Comparison of ENCODE assay signal across 8 mouse cellular contexts in the genomic region with DNA sequence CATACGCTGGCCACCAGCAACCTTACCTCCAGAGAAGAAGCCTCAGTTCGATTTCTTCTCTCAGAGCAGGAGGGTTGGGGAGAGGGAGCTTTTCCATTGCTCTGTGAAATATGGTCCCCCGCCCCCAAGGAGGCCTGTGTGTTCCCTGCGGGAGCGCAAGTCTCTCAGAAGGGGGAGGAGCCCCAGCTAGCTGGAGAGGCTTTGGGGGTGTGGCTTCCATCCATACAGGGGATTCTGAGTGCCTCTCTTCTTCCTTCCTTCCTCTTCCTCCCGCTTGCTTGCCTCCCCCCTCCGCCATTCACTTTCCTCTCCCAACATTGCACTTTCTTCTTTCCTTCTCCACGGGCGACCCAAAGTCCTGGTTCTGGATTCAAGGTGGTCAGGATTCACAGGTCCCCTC.
DNase-seq lines count a peak whose midpoint lies in the region; ATAC-seq and TF ChIP-seq lines count a peak whose summit lies in the region.

No protein-coding gene starts in this region.

- H3K4me2 ChIP-seq in heart, embryonic 14.5 days (ENCODE audit: low read length), result no peak overlapping the region

- H3K9ac ChIP-seq in heart, embryonic 14.5 days (ENCODE audit: low read length), result peak overlapping the region; percentile 58; the same call in 1 of the 2 replicates

- H3K4me1 ChIP-seq in heart, embryonic 10.5 days, result peaks cover 62% of the 10 kb centered on the region
- peaks cover 36 to 58% of the 10 kb centered on the region in 2 experiments for H3K4me1 ChIP-seq in heart, embryonic 14.5 days (ENCODE audit: control insufficient read depth in 2 of 2, insufficient read depth in 2 of 2, low read length in 2 of 2)
- peaks cover 26% of the 10 kb centered on the region for H3K4me1 ChIP-seq in limb, embryonic 10.5 days
- peaks cover 18% of the 10 kb centered on the region for H3K4me1 ChIP-seq in cerebellum, adult 2 months (ENCODE audit: control insufficient read depth, insufficient read depth, low read length)

- peaks cover 26% of the 10 kb centered on the region; the same call in 1 of the 2 replicates for H3K27me3 ChIP-seq in heart, embryonic 10.5 days (ENCODE audit: insufficient read depth, poor library complexity, severe bottlenecking)
- H3K27me3 ChIP-seq in heart, embryonic 14.5 days (ENCODE audit: control insufficient read depth, insufficient read depth, low read length), result no peaks in the 10 kb centered on the region
- H3K27me3 ChIP-seq in limb, embryonic 10.5 days (ENCODE audit: low read depth, poor library complexity, severe bottlenecking), result no peaks in the 10 kb centered on the region
- no peaks in the 10 kb centered on the region for H3K27me3 ChIP-seq in cerebellum, adult 2 months (ENCODE audit: control insufficient read depth, insufficient read depth, low read length)

- H3K9me3 ChIP-seq in heart, embryonic 10.5 days, result no peaks in the 10 kb centered on the region
- H3K9me3 ChIP-seq in heart, embryonic 14.5 days (ENCODE audit: control insufficient read depth, low read length), result no peaks in the 10 kb centered on the region
- no peaks in the 10 kb centered on the region for H3K9me3 ChIP-seq in limb, embryonic 10.5 days (replicated peaks)

- TF ChIP-seq CTCF in brain, embryonic 14.5 days (IDR thresholded peaks at IDR 0.05; ENCODE audit: borderline replicate concordance, extremely low read depth, insufficient read depth, insufficient read length), result no peak
- no peak for TF ChIP-seq CTCF in cerebellum, adult 2 months (IDR thresholded peaks at IDR 0.05; ENCODE audit: borderline replicate concordance, insufficient read depth, low read depth, low read length)

- H3K27ac ChIP-seq in heart, embryonic 10.5 days, result peak overlapping the region; percentile 52; the same call in 1 of the 2 replicates
- H3K27ac ChIP-seq in heart, embryonic 14.5 days (replicated peaks in 1 of 2; ENCODE audit: control insufficient read depth in 1 of 2, insufficient read depth in 1 of 2, low read depth in 2 of 2, low read length in 2 of 2), result peak overlapping the region; percentile 5 to 86; a peak in 2 of 4 replicates
- peak overlapping the region; percentile 36; the same call in 1 of the 2 replicates for H3K27ac ChIP-seq in limb, embryonic 10.5 days
- no peak overlapping the region for H3K27ac ChIP-seq in cerebellum, adult 2 months (ENCODE audit: insufficient read depth, low read length)

- no peak; the same call in 1 of the 2 replicates for ATAC-seq in heart, embryonic 14.5 days (ENCODE audit: insufficient number of reproducible peaks, insufficient read depth, low FRiP score, low read depth)

- peaks cover 69% of the 10 kb centered on the region for H3K36me3 ChIP-seq in heart, embryonic 10.5 days
- peaks cover 100% of the 10 kb centered on the region for H3K36me3 ChIP-seq in heart, embryonic 14.5 days (ENCODE audit: control insufficient read depth, insufficient read depth, low read length)
- peaks cover 72% of the 10 kb centered on the region for H3K36me3 ChIP-seq in limb, embryonic 10.5 days

- DNase-seq in heart, embryonic 10.5 days (ENCODE audit: low spot score), result no peak
- DNase-seq in heart, adult 8-10 months (ENCODE audit: low spot score), result no peak
- DNase-seq in brain, embryonic 14.5 days (ENCODE audit: low read depth), result peak; percentile 44
- DNase-seq in limb, embryonic 10.5 days (ENCODE audit: low spot score), result no peak
- no peak for DNase-seq in cerebellum, adult 9-11 months
- no peak for DNase-seq in B cell, adult 2 months
- no peak for DNase-seq in cerebellum, adult 2 months

- no peak overlapping the region for H3K4me3 ChIP-seq in heart, embryonic 10.5 days
- no peak overlapping the region for H3K4me3 ChIP-seq in heart, embryonic 14.5 days (ENCODE audit: control insufficient read depth in 1 of 2, insufficient read depth in 1 of 2, low read depth in 1 of 2, low read length in 2 of 2)
- H3K4me3 ChIP-seq in limb, embryonic 10.5 days, result no peak overlapping the region
- no peak overlapping the region for H3K4me3 ChIP-seq in cerebellum, adult 2 months (replicated peaks; ENCODE audit: insufficient read depth, low read depth, low read length)

- no peak for TF ChIP-seq POLR2A in brain, embryonic 14.5 days (IDR thresholded peaks at IDR 0.05; ENCODE audit: borderline replicate concordance, extremely low read depth, insufficient read depth, insufficient read length, poor library complexity, severe bottlenecking)
- TF ChIP-seq POLR2A in cerebellum, adult 2 months (IDR thresholded peaks at IDR 0.05; ENCODE audit: borderline replicate concordance, insufficient read depth, low read length), result no peak

- 21% methylated on average over 9 of the region's 9 CpGs for WGBS in heart, embryonic 10.5 days
- WGBS in heart, embryonic 14.5 days, result 44% methylated on average over 8 of the region's 9 CpGs
- WGBS in limb, embryonic 10.5 days, result 30% methylated on average over 9 of the region's 9 CpGs
- 69% methylated on average over 9 of the region's 9 CpGs for WGBS in cerebellum, adult 2 months
